Mouse (Mus musculus): ENCODE measurements around the gene Smco1.

DNA sequence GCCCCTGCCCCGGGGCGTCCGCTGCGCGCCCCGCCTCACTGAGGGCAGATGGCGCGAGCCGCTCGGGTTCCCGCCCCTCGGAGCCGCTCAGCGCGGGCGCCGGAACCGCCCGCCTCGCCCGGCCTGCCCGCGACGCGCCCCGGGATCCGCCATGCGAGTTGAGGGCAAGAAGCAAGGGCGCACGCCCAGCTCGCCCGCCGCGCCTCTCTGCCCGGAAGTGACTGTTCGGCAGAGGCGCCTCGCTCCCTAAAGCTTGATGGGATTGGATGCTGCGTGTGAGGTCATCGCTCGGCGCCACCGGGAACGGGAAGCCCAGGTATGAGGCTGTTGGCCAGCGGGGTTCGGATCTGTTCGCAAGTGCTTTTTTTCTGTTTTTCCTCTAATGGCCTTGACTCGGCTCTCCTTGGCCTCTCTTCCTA is 24.3 kb upstream of the Smco1 start, which contains the start of the genes Fbxo45 and Wdr53:
- TF ChIP-seq CTCF (conservative IDR thresholded peaks at IDR 0.05; ENCODE audit: insufficient read depth, insufficient read length, low read depth, low read length), result no peak
- peak; percentile 34 for TF ChIP-seq POLR2A (IDR thresholded peaks at IDR 0.05; ENCODE audit: low read depth, low read length)

All from kidney, adult 2 months (tissue).